ENCODE assay signal across 9 mouse cellular contexts in the genomic region with DNA sequence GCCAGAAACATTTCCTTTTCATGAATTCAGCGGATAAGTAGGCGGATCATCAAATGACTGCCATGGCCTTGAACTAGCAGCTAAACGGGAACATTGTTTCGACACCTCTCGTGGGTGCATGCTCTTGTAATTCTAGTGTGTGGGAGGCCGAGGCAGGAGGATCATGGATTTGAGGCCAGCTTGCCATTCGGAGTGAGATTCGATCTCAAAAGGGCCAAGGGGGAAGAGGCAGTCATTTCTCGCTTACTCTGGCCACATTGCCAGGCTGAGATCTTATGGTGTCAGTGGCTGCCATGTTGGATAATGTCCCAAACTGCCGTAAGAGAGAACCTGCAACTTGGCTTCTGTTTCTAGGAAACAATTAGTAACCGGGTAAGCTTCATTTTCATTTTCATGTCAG.
"Had no signal": no experiment of that assay in that cellular context is flagged by ENCODE, and none has a peak within 500 bp of the region (broad histone marks: within the 10 kb centered on the region; RNA-seq: fewer than 3 reads in every experiment).

No protein-coding gene starts in this region.

- DNase-seq: lung, adult 18-20 months; lung, embryonic 14.5 days; lung, postnatal 10 days; lung, postnatal 4 days; midbrain, embryonic 14.5 days; right cerebral cortex, postnatal 14 days; thymus, adult 2 months; thymus, postnatal 25 days; thymus, postnatal 4 days had no signal
